Mouse (Mus musculus) adrenal gland, postnatal 10 days (tissue): Measurements from ENCODE around the gene Pcp4l1. TPM values are rescaled to one million over a fixed set of nuclear protein-coding genes. Genes with fewer than 3 reads are reported as not detected.

Experiments used
- DNase-seq: peaks from one replicate; pipeline ENCODE4 v3.0.0; 2021; ENCODE audit warnings: mixed read lengths
- total RNA-seq, 2 experiments: library from RNA; stranded (reverse); gene quantifications; 2 replicates each; pipeline ENCODE4 v1.2.3; 2021

The Pcp4l1 gene
- total RNA-seq, 2 experiments from 2014 or later, result 28.0 to 30.7 TPM

GRCm38 (mm10) chr1:171135600-171135999 is 60.5 kb downstream of the Pcp4l1 start:
- DNase-seq, result no peak

GRCm38 (mm10) chr1:171130971-171131370 is 65.1 kb downstream of the Pcp4l1 start:
- no peak for DNase-seq

GRCm38 (mm10) chr1:171129251-171129650 is 66.8 kb downstream of the Pcp4l1 start:
- peak; percentile 27 for DNase-seq

DNA sequence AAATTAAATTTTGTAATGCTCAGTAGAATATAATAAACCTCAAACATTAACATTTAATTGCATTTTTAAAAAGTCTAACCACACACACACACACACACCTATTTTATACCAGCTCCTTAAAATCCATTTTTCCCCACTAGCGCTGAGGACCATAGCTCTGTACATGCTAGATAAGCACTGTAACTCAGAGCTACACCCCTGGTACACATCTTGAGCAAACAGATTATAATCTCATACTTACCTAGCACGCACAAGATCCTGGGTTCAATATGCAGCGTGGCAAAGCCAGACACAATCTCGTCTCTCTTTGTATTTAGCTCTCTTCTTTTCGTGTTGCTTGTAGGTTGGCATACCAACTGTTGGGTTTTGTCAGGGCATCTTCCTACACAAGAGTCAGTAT is 71.7 kb downstream of the Pcp4l1 start:
- no peak for DNase-seq

Other genes starting within 250 kb of the Pcp4l1 start
- 10 to 100 TPM; 12.4 to 22.3 TPM for gene Fcgr2b, start 219.7 kb downstream of the Pcp4l1 start, total RNA-seq
- 1 to 10 TPM in 1 of 2 experiments, under 1 TPM in 1; 0.85 to 1.2 TPM for gene Fcgr4, start 177.3 kb downstream of the Pcp4l1 start, total RNA-seq
- 10 to 100 TPM in 1 of 2 experiments, 1 to 10 TPM in 1; 9.8 to 10.4 TPM for gene Fcgr3, start 131.3 kb downstream of the Pcp4l1 start, total RNA-seq
- 1 to 10 TPM in 1 of 2 experiments, under 1 TPM in 1; 0.51 to 1.3 TPM for gene Cfap126, start 82.3 kb downstream of the Pcp4l1 start, total RNA-seq
- gene Sdhc, start 45.7 kb downstream of the Pcp4l1 start, total RNA-seq, result 100 to 1,000 TPM; 746 to 845 TPM
- gene Mpz, start 45.6 kb downstream of the Pcp4l1 start, total RNA-seq, result 10 to 100 TPM; 10.1 to 20.4 TPM
- gene Nr1i3, start 17.7 kb upstream of the Pcp4l1 start, total RNA-seq, result 10 to 100 TPM; 13.4 to 29.4 TPM
- gene Tomm40l, start 26.2 kb upstream of the Pcp4l1 start, total RNA-seq, result 10 to 100 TPM; 46.9 to 58.1 TPM
- gene Apoa2, start 28.8 kb upstream of the Pcp4l1 start, total RNA-seq, result 1,000 to 10,000 TPM; 1,052 to 2,650 TPM
- gene Fcer1g, start 38.1 kb upstream of the Pcp4l1 start, total RNA-seq, result 10 to 100 TPM; 14.4 to 19.2 TPM
- gene Adamts4, start 54.2 kb upstream of the Pcp4l1 start, total RNA-seq, result 1 to 10 TPM; 4.0 to 5.1 TPM
- 1,000 to 10,000 TPM in 1 of 2 experiments, 100 to 1,000 TPM in 1; 996 to 1,019 TPM for gene Ndufs2, start 55.1 kb upstream of the Pcp4l1 start, total RNA-seq
- gene B4galt3, start 74.1 kb upstream of the Pcp4l1 start, total RNA-seq, result 10 to 100 TPM; 28.9 to 34.7 TPM
- 10 to 100 TPM; 30.8 to 43.8 TPM for gene Ppox, start 84.9 kb upstream of the Pcp4l1 start, total RNA-seq
- gene Usp21, start 91.7 kb upstream of the Pcp4l1 start, total RNA-seq, result 10 to 100 TPM; 31.8 to 40.2 TPM
- gene Ufc1, start 98.8 kb upstream of the Pcp4l1 start, total RNA-seq, result 100 to 1,000 TPM; 145 to 153 TPM
- 10 to 100 TPM; 33.7 to 35.2 TPM for gene Dedd, start 132.9 kb upstream of the Pcp4l1 start, total RNA-seq
- 10 to 100 TPM; 51.4 to 56.0 TPM for gene Nit1, start 149.4 kb upstream of the Pcp4l1 start, total RNA-seq
- 100 to 1,000 TPM; 107 to 114 TPM for gene Pfdn2, start 149.4 kb upstream of the Pcp4l1 start, total RNA-seq
- gene Klhdc9, start 164.5 kb upstream of the Pcp4l1 start, total RNA-seq, result 1 to 10 TPM; 5.3 to 5.7 TPM
- gene Nectin4, start 173.8 kb upstream of the Pcp4l1 start, total RNA-seq, result under 1 TPM; 0.12 to 0.21 TPM
- gene Arhgap30, start 192.7 kb upstream of the Pcp4l1 start, total RNA-seq, result 1 to 10 TPM; 5.1 to 6.1 TPM
- gene Usf1, start 215.0 kb upstream of the Pcp4l1 start, total RNA-seq, result 10 to 100 TPM; 53.5 to 67.7 TPM
- gene Tstd1, start 222.6 kb upstream of the Pcp4l1 start, total RNA-seq, result 10 to 100 TPM; 16.6 to 36.1 TPM
- 10 to 100 TPM; 64.9 to 66.2 TPM for gene F11r, start 241.3 kb upstream of the Pcp4l1 start, total RNA-seq